Mouse (Mus musculus) testis, postnatal 10 days (tissue): ENCODE measurements around the gene Camta1.

ENCODE experiments used
- DNase-seq: peaks from one replicate; pipeline ENCODE4 v3.0.0; 2021; ENCODE audit warnings: low spot score

The Camta1 gene

DNA sequence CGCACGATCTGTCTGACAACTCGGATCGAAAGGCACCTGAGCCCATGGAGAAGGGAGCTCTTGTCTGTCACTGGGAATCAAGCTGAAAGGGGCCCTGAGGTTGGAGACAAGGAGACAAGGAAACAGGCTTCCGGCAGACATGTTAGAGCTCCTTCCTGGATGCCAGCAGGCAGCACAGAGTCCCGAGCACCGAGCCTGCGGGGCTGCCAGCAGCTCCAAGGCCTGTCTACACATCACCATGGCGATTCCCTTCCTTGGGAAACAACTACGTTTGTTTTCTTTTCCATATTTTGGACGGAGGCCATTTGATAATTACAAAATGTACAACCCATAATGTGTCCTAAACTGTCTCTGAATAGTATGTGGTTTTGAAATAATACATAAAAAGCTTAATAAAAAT, 122.8 kb downstream of the Camta1 start:
- no peak for DNase-seq

DNA sequence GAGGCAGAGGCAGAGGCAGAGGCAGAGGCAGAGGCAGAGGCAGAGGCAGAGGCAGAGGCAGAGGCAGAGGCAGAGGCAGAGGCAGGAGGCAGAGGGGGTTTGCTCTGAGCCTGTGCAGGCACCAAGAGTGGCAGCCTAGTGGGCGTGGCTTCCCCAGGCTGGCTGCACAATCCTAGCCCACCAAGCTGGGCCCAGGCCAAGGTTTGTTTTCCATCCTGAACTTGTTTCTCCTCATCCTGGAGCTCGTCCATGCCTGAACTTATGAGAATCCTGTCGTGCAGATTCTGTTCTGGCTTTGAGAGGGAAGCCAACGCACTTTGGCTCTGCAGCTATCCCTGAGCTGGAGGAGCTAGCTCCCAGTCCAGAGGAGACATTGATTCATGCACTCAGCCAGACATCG, 123.4 kb downstream of the Camta1 start:
- peak; percentile 56 for DNase-seq

DNA sequence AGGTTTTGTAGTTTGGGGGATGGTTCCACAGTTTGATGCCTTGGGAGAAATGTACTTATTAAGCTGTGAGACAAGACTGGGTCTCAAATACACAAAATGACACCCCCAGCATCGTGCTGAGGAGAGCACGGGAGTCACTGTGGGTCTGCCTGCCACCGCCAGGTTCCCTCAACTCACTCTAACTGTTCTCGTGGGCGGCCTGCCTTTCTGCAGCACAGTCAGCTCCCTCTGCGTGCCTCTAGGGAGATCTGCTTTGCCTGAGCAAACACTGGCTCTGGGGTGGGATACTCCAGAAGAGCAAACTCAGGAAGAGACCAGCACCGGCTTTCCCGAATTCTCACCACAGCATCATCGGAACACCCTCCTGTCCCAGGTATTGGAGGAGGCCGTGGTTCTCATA, 129.0 kb downstream of the Camta1 start:
- no peak for DNase-seq

DNA sequence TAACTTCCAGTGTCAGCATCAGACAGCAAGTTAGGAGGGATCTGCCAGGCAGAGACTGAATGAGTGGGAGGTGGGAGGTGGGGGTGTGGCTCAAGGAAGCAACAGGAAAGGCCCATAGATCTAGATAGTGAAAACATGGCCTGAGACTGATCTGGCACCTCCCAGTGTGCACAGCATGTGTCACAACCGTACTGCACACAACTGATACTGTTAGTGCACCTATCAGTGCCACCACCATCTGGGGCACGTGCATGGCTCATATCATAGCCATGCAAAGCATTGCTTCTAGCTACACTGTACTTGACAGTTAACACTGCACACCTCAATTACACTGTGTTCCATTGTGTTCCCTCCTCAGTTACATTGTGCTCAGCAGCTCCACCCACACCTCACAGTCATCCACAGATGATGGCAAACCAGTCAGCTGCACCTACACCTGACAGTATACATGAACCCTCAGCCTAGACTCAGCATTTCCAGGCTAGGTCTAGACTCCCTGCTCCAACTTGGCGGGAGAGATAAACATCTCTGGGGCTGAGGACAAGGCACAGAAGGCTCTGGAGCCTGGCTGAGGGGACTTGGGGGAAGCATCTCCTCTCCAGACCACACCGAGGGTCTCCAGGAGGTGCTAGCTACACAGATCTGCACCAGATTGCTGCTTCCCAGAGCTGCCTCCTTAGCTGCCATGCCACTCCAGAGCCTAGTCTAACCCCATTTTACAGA, 131.5 kb downstream of the Camta1 start:
- DNase-seq, result no peak

DNA sequence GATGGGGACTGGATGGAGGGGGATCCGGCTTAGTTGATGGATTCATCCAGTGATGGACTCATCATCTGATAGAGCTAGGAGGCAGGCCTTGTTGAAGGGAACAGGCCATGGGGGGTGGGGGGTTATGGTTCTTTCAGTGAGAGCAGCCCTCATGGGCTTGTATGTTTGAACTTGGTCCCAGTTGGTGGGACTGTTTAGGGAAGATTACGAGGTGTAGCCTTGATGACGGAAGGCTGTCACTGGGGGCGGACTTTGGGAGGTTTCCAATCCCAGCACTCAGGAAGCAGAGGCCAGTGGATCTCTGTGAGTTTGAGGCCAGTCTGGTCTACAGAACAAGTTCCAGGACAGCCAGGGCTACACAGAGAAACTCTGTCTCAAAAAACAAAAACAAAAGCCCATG, 132.6 kb downstream of the Camta1 start:
- DNase-seq, result no peak

DNA sequence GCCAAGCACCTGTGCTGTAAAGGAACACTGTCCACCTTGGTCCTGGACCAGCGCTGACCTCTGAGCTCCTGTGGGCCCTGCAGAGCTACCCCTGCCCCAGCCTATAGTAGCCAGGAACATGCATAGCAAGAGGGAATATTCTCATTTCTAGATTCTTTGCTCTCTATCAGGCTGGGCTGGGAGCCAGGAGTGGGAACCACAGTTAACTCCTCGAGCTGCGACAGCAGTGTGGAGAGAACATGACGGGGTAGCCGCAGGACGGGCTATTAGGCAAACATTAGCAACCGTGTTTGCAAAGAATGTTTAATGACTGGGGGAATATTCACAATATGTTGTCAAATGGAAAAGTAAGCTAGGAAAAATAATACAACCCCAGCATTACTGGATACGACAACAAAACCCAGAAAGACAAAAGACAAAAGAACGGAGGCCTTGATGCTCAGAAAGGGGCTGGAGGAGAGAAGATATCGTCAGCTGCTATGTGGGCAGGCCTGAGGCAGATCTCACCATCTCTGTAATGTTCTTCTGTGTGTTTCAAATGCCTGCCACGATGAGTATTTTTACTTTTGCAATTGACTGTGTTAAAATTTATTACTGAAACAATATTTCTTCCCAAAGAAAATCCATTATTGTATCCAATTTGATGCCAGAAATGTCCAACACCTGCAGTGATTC, 133.1 kb downstream of the Camta1 start:
- no peak for DNase-seq

DNA sequence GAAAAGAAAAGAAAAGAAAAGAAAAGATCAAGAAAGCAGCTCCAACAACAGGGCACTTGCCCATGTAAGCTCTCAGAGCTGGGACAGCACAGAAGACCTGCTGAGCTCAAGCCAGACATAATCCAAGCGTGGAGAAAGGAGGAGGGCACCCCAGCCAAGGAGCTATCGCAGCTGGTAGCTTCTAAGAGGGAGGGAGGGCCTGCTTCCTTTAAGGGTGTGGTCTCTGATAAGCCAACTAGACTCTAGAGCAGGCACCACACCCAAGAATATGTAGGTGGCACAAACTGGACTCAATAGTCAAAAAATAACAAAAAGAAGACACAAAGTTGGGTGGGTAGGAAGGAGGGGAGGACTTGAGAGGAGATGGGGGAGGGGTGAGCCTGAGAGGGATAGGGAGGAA, 135.3 kb downstream of the Camta1 start:
- DNase-seq, result no peak

DNA sequence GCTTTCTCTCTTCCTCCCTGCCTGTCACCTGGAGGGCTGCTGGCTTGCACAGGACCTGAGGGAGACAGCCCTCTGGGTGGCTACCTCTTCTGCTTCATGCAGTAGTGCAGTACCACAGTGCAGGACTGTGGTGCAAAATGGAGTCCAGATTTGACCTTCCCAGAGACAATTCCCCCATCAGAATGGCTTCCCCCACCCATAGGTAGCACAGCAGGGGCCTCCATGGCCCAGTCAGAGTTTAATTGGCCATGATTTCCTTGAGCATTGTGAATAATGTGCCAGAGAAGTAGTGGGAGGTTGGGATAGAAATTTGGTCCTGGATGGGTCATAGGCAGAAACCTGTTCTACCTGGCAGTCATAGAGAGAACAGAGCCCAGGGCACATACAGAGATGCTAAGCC, 136.8 kb downstream of the Camta1 start:
- no peak for DNase-seq

DNA sequence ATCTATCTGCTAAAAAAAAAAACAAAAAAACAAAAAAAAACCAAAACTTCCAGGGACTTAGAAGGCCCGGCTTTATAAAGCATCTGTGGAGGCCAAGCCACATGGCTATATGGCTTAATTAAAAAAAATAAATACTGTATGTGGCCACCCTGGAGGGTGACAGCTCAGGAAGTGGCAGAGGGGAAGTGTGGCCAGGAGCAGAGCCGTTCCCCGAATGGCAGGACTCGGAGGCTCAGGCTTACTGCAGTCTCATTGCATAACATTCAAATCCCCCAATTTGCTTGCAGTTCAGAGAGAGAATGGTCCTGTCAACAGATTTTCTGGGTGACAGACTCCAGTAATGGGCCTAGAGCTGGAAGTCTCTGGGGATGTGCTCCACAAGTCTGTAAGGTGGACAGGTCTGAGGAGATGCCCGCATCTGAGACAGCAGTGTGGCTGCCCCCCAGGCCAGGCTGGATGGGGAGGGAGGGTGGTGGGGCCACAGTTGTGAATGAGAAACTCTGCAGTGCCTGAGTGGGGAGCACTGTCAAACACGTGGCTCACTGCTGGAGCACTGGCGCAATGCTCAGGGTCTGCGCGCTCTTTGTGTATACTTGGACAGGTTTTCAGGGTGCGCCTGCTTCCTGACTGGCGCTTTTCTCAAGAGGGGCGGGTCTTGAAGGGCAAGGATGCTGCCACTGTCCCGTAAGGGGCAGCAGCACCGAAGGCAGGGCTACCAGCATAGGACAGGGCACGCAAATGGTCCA, 140.8 kb downstream of the Camta1 start:
- no peak for DNase-seq

DNA sequence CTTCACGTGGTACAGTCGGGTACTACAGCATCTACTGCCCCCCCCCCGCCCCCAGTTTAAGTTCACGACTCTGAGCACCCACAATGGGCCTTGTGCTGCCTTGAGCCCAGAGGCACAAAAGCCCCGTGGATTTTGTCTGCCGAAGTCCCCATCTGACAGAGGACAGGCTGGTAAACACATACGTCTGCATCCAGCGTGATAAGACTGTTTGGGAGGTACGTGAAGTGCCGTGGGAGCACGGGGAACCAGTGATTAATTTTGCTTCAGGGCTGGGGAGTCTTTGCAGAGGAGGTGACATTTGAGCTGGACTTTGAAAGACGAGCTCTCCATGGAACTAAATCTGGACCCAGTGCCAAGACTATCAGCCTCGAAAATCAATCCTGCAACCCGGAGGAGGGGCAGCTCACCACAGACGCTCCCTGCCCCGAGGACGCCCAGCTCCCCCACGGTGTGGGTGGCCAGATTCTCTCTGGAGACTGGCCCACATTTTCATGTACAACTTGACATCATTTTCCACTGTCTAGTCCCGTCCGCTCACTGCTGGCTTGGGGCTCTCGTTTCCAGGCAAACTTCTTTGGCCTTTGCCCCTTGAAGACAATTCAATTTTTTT, 142.7 kb downstream of the Camta1 start:
- no peak for DNase-seq

DNA sequence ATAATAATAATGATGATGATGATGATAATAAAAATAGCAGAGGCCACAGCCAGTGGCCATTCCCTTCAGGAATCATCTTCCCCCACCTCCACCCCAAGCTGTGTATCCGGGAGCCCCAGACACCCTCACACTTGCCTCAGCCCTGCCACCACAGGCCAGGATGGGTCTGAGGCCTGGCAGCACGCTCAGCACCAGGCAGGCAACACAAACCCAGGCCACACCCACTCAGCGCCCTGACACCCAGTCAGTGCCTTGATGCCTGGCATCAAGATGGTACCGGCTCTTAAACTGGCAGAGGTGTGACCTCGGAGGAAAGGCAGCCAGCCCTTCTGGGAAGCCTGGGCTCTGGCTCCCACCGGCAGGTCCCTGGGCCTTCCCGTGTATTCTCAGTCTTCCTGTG, 143.8 kb downstream of the Camta1 start:
- no peak for DNase-seq

DNA sequence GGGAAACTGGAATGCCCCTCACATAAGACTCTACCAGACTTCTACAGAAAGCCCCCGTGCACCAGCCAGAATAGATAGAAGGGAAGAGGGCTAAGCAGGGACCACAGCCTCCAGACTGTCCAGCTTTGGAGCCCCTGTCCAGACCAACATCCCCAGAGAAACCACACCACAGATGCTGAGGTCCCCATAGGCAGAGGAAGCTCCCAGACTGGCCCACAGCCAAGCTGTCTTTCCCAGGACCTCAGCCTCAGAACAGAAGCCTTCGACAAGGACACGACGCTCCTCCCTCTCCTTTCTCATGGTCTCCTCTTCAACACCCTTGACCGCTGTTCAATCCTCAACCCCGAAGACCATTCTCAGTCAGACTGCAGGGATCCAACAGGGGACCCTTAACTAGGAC, 148.0 kb downstream of the Camta1 start:
- DNase-seq, result no peak

DNA sequence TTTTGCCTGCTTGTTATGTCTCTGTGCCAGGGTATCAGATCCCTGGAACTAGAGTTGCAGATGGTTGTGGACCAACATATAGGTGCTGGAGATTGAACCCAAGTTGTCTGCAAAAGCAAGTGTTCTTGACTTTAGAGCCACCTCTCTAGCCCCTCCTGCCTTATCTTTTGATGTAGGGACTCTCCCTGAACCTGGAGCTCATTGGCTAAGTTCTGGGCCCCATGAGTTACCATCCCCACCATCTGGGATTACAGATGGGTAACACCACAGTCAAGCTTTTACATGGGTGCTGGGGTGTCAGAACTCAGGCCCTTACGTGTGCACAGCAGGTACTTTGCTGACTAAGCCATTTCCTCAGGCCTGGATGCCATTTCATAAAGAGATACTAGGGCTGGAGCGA, 150.3 kb downstream of the Camta1 start:
- DNase-seq, result no peak

DNA sequence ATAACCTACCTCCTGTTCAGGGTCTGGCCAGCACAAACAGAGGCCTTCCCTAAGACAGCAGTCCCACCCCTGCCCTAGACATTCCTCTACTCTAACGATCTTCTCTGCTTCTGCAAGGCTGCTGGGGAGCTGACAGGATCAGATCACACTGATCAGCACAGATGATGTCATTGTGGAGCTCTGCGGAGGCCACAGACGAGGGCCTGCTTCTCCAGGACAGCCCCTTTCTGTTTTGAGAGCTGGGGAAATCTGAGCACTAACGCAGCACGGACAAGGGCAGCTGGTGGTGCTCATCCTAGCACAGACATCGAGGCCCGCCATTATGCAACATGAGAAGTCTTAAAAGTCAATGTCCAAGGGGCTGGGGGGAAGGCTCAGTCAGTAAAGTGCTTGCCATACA, 151.2 kb downstream of the Camta1 start:
- no peak for DNase-seq

DNA sequence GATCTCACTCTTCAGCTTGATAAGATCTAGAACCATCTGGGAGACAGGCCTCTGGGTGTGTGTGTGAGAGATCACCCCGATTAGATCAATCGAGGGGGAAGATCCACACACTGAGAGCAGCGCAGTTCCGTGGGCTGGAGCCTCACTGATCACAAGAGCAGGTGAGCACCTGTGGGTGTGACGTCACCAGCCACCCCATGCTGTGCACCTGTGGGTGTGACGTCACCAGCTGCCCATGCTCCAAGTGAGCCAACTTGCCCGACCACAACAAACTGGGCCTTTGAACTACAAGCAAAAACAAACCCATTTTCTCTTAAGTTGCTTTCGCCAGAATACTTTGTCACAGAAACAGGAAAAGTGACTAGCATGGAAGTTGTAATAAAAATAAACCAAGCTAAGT, 152.4 kb downstream of the Camta1 start:
- no peak for DNase-seq

DNA sequence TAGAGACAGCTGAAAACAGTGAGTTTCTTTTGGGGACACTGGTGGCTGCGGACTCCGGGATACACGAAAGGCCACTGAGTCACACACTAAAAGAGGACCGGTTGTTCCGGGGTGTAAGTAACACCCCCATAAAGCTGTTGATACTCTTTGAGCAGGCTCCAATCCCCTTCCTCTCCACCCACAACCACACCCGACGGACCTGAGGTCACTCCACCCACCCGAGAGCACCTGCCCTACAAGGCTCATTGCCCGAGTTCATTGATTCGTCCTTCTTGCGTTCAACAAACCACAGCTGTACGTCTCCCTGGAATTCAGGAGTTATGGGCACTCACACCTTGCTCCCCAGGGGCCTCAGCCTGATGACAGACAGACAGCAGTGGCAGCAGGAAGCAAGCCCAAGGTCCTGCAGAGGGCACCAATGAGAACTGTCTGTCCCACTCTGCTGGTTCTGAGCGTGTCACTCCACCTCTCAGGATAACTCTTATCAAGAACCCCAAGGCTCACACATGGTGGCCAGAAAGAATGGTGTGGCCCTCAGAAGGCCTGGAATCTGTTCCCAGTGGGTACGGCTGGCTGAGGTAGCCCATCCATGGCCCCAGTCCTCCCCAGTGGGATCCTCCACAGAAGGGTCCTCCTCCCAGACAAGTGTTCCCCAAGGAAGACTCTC, 158.5 kb downstream of the Camta1 start:
- DNase-seq, result no peak

DNA sequence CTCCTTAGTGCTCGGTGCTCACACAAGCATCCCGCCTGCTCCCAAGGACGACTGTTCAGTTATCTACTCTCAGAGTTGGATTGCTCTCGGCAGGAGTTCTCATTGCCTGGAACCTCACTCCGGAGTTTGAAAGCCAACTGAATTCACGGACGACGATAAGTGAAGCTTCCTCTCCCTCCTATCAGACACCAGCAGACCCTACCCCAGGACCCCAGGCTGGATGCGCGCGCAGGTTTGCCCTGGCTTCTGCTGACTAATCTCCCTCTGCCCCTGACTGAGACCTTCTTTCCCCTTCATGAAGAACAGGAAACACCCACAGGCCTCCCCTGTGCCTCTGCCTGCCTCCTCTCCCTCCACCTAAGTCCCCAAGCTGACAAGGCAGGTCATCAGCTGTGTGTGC, 159.2 kb downstream of the Camta1 start:
- no peak for DNase-seq

DNA sequence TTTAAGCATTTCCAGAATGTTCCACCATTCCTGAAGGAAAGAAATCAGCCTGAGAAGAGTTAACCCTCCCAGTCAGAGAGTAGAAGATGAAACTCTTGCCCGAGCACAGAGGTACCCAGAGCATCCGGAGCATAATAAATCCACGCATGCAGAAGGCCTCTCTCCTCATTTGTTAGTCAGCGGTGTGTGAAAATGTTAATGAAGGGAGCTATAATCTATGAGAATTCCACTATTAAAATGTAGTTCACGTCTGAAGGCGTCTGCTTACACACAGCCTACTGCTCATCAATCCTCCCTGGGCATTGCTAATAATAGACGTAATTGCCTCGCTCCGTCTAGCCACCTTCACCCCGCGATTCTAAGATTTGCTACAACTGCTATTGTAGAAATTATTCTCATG, 165.7 kb downstream of the Camta1 start:
- no peak for DNase-seq

DNA sequence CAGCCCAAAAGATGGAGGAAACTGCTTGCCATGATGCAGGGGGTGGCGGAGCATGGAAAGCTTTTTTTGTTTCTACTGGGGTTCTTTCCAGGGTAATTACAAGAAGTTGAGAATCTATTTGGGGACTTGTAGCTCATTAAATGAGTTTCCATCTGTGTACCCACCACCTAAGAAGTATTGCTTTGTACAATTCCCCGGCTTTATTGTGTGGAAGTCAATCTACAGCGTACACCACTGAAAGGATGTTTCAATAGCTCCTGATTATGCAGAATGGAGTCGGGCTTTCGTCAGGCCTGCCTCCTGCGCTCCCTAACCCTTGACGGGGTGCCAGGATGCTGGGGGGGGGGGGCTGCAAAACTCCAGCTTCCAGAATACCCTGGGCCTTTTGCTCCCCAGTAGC, 167.1 kb downstream of the Camta1 start:
- no peak for DNase-seq

DNA sequence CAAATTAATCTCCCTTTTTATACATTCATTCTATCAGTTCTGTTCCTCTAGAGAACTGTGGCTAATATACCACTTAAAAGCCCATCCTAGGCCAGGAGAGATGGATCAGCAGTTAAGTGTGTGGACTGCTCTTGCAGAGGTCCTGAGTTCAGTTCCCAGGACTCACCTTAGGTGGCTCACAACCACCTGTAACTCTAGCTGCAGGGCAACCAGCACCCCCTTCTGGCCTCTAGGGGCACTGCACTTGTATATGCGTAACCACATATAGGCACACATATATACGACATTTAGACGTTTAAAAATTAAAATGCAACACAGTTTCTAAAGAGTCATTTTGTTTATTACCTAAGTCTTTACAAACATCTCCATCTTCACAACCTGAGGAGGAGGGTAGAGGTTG, 167.6 kb downstream of the Camta1 start:
- DNase-seq, result no peak

DNA sequence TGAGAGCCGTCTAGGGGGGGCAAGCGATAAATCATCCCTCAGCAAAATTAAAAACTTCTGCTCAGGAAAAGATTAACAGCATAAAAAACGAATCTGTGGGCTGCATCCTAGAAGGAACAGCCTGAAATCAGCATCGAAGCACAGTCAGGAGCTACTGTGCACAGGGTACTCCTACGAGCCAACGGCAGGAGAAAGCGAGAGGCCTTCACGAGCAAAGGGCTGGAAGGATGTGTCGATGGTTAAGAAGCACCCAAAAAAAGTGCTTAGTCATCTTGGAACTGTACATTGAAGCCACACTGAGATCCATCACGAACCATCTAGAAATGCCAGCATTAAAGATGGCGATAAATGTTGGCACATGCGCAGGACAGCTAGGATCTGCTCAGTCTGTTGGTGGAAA, 171.6 kb downstream of the Camta1 start:
- DNase-seq, result no peak

DNA sequence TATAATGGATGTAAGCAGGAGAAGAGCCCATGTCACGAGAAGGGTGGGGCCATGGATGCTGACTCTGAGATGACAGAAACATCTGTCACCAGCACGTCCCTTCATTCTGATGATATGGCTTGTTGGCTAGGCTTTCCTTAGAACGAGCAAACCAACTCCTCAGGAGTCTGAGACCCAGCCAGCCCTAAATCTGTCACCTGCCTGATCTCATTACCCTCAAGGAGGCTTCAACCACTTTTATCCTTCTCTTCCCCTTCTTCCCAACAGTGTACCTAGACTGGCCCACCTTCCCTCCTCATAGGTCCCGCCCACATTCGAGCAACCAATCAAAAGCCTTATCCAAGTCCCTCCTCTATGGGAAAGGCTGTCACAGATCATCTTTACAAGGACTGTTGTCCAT, 173.5 kb downstream of the Camta1 start:
- no peak for DNase-seq
